Mouse (Mus musculus) hindbrain, embryonic 10.5 days (tissue): ENCODE data around the gene Myo1e. TPM values are rescaled to one million over a fixed set of nuclear protein-coding genes. Genes with fewer than 3 reads are reported as not detected.

Experiments used
- DNase-seq: peaks from one replicate; pipeline ENCODE4 v3.0.0-alpha.2; 2017; ENCODE audit warnings: low spot score
- H3K27ac ChIP-seq: fragments of 300-500 bp; sonication (generic); 2 replicates; pipeline ENCODE4 v1.5.1; 2016; ENCODE audit warnings: mild to moderate bottlenecking, moderate library complexity
- H3K27me3 ChIP-seq: fragments of 300-500 bp; sonication (generic); 2 replicates; pipeline ENCODE4 v1.6.1; 2016; ENCODE audit warnings: mild to moderate bottlenecking; ENCODE audit not compliant: poor library complexity, insufficient read depth, severe bottlenecking
- H3K36me3 ChIP-seq: fragments of 300-500 bp; sonication (generic); 2 replicates; pipeline ENCODE4 v1.6.1; 2016; ENCODE audit warnings: mild to moderate bottlenecking, moderate library complexity
- H3K4me1 ChIP-seq: fragments of 300-500 bp; sonication (generic); replicated peaks from 2 replicates; pipeline ENCODE4 v1.6.1; 2016; ENCODE audit warnings: mild to moderate bottlenecking
- H3K4me3 ChIP-seq: fragments of 300-500 bp; sonication (generic); 2 replicates; pipeline ENCODE4 v1.5.1; 2016; ENCODE audit warnings: mild to moderate bottlenecking, moderate library complexity
- H3K9me3 ChIP-seq: fragments of 300-500 bp; sonication (generic); 2 replicates; pipeline ENCODE4 v1.6.1; 2016; ENCODE audit warnings: mild to moderate bottlenecking, moderate library complexity
- WGBS: fragments of 180-500 bp; shearing (Covaris S2); methylation state at CpG from one replicate; pipeline ENCODE4 v1.1.7; 2016; 5-methylcytosine and 5-hydroxymethylcytosine counted together
- polyA plus RNA-seq: library from polyadenylated mRNA; unstranded; fragments of >200 nt; fragmentation: Nextera tagmentation; extraction: Ambion mirVana; gene quantifications from 2 replicates; pipeline ENCODE4 v1.2.1, GENCODE M21; 2016

Myo1e gene
- polyA plus RNA-seq, 1 experiment from 2014 or later: 12.6 TPM

DNA sequence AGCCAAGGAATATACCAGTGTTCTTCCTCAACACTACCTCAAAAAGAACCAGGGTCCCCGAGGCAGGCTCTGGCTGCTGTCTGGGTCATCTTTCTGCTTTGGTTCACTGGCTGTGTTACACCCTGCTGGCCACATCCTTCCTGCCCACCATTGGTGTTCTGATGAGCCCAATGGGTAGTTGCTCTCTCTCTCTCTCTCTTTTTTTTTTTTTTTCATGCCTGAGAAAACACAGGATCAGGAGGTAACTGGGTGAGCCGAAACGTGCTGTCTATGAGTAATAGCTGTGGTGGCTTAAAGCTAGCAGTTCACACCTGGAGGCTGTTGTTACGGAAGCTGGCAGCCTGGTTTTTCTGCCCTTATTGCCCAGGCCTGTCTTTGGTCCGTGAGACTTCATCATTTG, 164.5 kb downstream of the Myo1e start:
- Histone ChIP-seq H3K9me3 (no peaks in the 10 kb centered on the region), H3K4me1 (no peaks in the 10 kb centered on the region), H3K36me3 (peaks cover 50% of the 10 kb centered on the region), H3K4me3 (no peak overlapping the region), H3K27me3 (no peaks in the 10 kb centered on the region), H3K27ac (no peak overlapping the region)
- no peak for DNase-seq
- 77% methylated on average over 5 of the region's 5 CpGs for WGBS

DNA sequence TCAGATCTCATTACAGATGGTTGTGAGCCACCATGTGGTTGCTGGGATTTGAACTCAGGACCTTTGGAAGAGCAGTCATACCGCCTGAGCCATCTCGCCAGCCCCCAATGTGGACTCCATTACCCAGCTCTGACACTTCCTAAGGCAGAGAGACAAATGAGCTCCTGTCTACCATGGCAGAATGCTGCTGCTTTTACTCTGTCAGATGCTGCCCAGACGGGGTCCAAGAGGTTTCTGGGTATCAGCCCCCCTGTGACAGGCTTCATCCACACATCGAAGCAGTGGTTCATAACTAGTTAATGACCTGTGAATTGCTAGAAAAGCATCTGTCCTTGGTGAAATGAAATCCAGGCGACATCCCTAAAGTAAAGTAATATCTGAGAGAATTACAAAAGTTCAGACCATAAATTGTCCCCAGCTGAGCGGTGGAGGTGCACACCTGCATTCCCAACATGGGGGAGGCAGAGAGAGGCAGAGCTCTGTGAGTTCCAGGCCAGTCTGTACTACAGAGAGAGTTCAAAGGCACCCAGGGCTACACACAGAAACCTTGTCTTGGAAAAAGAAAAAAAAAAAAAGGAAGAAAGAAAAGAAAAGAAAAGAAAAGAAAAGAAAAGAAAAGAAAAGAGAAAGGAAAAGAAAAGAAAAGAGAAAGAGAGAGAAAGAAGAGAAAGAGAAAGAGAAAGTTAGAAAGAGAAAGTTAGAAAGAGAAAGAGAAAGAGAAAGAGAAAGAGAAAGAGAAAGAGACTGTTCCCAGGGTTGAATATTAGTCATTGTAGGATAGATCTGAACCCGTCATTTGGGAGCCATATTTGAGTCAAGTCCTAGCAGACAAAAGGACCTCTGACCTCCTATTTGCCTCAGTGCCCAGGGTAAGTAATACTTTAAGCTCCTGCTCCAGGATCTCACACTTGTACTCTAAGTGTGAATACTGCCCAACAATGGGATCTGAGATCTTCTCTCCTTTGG, 172.6 kb downstream of the Myo1e start:
- Histone ChIP-seq H3K4me3 (no peak overlapping the region), H3K9me3 (no peaks in the 10 kb centered on the region), H3K27me3 (no peaks in the 10 kb centered on the region), H3K27ac (no peak overlapping the region), H3K36me3 (peaks cover 52% of the 10 kb centered on the region), H3K4me1 (no peaks in the 10 kb centered on the region; the same call in 1 of the 2 replicates)
- 87% methylated on average over 7 of the region's 7 CpGs for WGBS
- DNase-seq: no peak

GRCm38 (mm10) chr9:70382091-70382490, 174.9 kb downstream of the Myo1e start:
- Histone ChIP-seq H3K27me3 (no peaks in the 10 kb centered on the region), H3K27ac (no peak overlapping the region), H3K9me3 (no peaks in the 10 kb centered on the region), H3K4me3 (no peak overlapping the region), H3K36me3 (peaks cover 43% of the 10 kb centered on the region), H3K4me1 (no peaks in the 10 kb centered on the region; the same call in 1 of the 2 replicates)
- DNase-seq: no peak
- 90% methylated on average over 12 of the region's 12 CpGs for WGBS

GRCm38 (mm10) chr9:70383750-70384149, 176.6 kb downstream of the Myo1e start:
- Histone ChIP-seq H3K27me3 (no peaks in the 10 kb centered on the region), H3K4me3 (no peak overlapping the region), H3K4me1 (no peaks in the 10 kb centered on the region; the same call in 1 of the 2 replicates), H3K27ac (no peak overlapping the region), H3K9me3 (no peaks in the 10 kb centered on the region), H3K36me3 (peaks cover 27% of the 10 kb centered on the region)
- WGBS: 80% methylated on average over 10 of the region's 10 CpGs
- DNase-seq: no peak

DNA sequence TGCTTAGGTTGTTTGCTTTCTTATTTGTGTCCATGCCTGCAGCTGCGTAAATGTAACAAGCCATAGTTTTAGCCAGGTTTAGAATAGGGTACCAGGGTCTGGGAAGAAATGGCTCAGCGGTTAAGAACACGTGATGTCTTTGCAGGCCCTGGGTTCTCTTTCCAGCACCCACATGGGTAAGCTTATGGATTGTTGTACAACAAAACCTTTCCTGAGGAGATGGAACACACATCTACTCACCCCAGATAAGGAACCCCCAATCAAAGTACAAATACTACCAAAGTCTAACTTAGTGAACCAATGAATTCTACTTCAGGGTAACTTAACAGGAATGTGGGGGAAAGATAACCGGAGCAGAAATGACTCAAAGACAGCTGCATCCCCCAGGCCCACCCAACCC, 177.3 kb downstream of the Myo1e start:
- Histone ChIP-seq H3K27ac (no peak overlapping the region), H3K36me3 (peaks cover 23% of the 10 kb centered on the region), H3K9me3 (no peaks in the 10 kb centered on the region), H3K27me3 (no peaks in the 10 kb centered on the region), H3K4me3 (no peak overlapping the region), H3K4me1 (no peaks in the 10 kb centered on the region; the same call in 1 of the 2 replicates)
- WGBS: 95% methylated on average over 4 of the region's 4 CpGs
- DNase-seq: no peak

GRCm38 (mm10) chr9:70384958-70385728, 178.0 kb downstream of the Myo1e start:
- 90% methylated on average over 18 of the region's 18 CpGs for WGBS
- Histone ChIP-seq H3K27ac (no peak overlapping the region), H3K27me3 (no peaks in the 10 kb centered on the region), H3K4me1 (no peaks in the 10 kb centered on the region; the same call in 1 of the 2 replicates), H3K4me3 (no peak overlapping the region), H3K36me3 (peaks cover 23% of the 10 kb centered on the region), H3K9me3 (no peaks in the 10 kb centered on the region)
- DNase-seq: no peak

GRCm38 (mm10) chr9:70387410-70388119, 180.4 kb downstream of the Myo1e start:
- no peak overlapping the region for H3K27ac ChIP-seq
- no peaks in the 10 kb centered on the region for H3K9me3 ChIP-seq
- H3K36me3 ChIP-seq: peaks cover 17% of the 10 kb centered on the region
- H3K4me3 ChIP-seq: no peak overlapping the region
- no peaks in the 10 kb centered on the region for H3K27me3 ChIP-seq
- H3K4me1 ChIP-seq: no peaks in the 10 kb centered on the region; the same call in 1 of the 2 replicates
- WGBS: 94% methylated on average over 4 of the region's 4 CpGs
- DNase-seq: no peak

- Histone ChIP-seq H3K36me3 (peaks cover 8% of the 10 kb centered on the region), H3K4me1 (no peaks in the 10 kb centered on the region), H3K4me3 (no peak overlapping the region), H3K27ac (no peak overlapping the region), H3K27me3 (no peaks in the 10 kb centered on the region), H3K9me3 (no peaks in the 10 kb centered on the region)
- WGBS: 90% methylated on average over 3 of the region's 3 CpGs
- no peak for DNase-seq
Observed at GRCm38 (mm10) chr9:70389548-70389947, 182.4 kb downstream of the Myo1e start.

DNA sequence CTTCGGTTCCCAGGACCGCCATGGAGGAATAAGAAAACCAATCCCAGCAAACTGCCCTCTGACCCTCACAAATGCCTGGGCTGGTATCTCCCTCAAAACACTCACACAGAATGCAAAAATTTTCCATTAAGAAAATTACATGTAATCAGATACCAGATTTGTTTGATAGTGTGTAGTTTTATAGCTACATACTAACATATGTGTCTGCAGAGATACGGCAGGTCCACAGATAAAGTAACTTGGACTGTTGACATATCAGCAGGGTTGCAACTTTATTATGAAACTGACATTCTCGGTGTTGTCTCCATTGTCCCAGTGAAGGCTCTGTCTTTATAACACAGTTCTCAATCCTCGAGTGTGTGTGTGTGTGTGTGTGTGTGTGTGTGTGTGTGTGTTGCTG, 183.9 kb downstream of the Myo1e start:
- H3K36me3 ChIP-seq: peaks cover 4% of the 10 kb centered on the region
- no peaks in the 10 kb centered on the region for H3K4me1 ChIP-seq
- WGBS: 87% methylated on average over 5 of the region's 5 CpGs
- H3K27ac ChIP-seq: no peak overlapping the region
- no peaks in the 10 kb centered on the region for H3K9me3 ChIP-seq
- H3K4me3 ChIP-seq: no peak overlapping the region
- DNase-seq: no peak
- no peaks in the 10 kb centered on the region for H3K27me3 ChIP-seq

DNA sequence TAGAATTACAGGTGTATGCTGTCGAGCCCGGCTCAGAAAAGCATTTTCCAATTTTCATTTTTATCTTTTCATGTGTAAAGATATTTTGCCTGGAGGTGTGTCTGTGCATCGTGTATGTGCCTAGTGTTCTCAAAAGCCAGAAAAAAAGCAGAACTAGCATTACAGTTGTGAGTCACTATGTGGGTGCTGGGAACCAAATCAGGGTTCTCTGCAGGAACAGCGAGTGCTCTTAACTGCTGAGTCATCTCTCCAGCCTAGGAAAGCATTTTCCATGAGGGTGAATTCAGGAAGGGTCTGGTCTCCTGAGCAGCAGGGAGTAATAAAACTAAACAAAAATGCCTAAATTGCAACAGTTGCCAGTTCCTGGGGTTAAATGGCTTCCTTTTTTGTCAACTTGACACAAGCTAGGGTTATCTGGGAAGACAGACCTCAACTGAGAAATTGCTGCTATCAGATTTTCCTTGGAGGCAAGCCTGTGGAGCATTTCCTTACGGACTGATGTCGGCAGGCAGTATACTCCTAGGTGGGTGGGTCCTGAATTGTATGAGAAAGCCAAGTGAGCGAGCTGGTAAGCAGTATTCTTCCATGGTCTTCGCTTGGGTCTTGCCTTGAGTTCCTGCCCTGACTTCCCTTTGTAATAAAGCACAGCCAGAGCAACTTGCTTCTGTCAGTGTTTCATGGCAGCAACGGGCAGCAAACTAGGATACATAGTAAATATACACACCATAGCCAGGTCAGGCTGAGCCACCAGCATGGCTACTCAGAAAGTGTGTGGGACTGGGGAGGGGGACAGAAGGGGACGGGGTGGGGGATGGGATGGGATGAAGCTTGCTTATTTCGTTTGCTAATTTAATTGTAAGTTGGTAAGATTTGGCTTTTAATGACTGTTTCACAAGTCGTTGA, 184.8 kb downstream of the Myo1e start:
- DNase-seq: no peak
- no peaks in the 10 kb centered on the region for H3K9me3 ChIP-seq
- no peak overlapping the region for H3K4me3 ChIP-seq
- H3K27ac ChIP-seq: no peak overlapping the region
- peaks cover 9% of the 10 kb centered on the region for H3K36me3 ChIP-seq
- WGBS: 85% methylated on average over 12 of the region's 12 CpGs
- no peaks in the 10 kb centered on the region for H3K4me1 ChIP-seq
- H3K27me3 ChIP-seq: no peaks in the 10 kb centered on the region

- Histone ChIP-seq H3K27ac (no peak overlapping the region), H3K9me3 (no peaks in the 10 kb centered on the region), H3K27me3 (no peaks in the 10 kb centered on the region), H3K4me1 (no peaks in the 10 kb centered on the region), H3K36me3 (peaks cover 9% of the 10 kb centered on the region), H3K4me3 (no peak overlapping the region)
- WGBS: 28% methylated on average over 6 of the region's 6 CpGs
- peak; percentile 32 for DNase-seq
Observed at GRCm38 (mm10) chr9:70392563-70392907, 185.4 kb downstream of the Myo1e start.

GRCm38 (mm10) chr9:70395617-70396016, 188.5 kb downstream of the Myo1e start:
- no peak for DNase-seq
- whole genome bisulfite sequencing: 87% methylated on average over 12 of the region's 12 CpGs
- Histone ChIP-seq H3K4me3 (no peak overlapping the region), H3K27me3 (no peaks in the 10 kb centered on the region), H3K9me3 (no peaks in the 10 kb centered on the region), H3K4me1 (no peaks in the 10 kb centered on the region), H3K27ac (no peak overlapping the region), H3K36me3 (peaks cover 16% of the 10 kb centered on the region)
